Mouse (Mus musculus): Measurements from ENCODE around the gene Capn12. TPM values are rescaled to one million over a fixed set of nuclear protein-coding genes. Genes with fewer than 3 reads are reported as not detected.
A peak's percentile ranks its signal among the peaks of the same experiment; 100 is the strongest.

Capn12 gene
- total and polyA plus RNA-seq, 3 experiments, result 0.17 TPM; not detected in 2

GRCm38 (mm10) chr7:28931695-28932039 is 50.4 kb downstream of the Capn12 start:
- H3K4me2 ChIP-seq (ENCODE audit: insufficient read depth, low read depth, poor library complexity, severe bottlenecking), result no peak overlapping the region
- peaks cover 22% of the 10 kb centered on the region; the same call in 1 of the 2 replicates for H3K79me2 ChIP-seq (replicated peaks; ENCODE audit: control insufficient read depth, extremely low read depth, insufficient read depth, poor library complexity, severe bottlenecking)
- H3K36me3 ChIP-seq (replicated peaks in 1 of 2; ENCODE audit: control insufficient read depth in 1 of 2, insufficient read depth in 1 of 2, low read length in 1 of 2), result peaks cover 0 to 62% of the 10 kb centered on the region in 2 experiments
- dilution Hi-C loops (cut with MboI; ENCODE audit: extremely low pct_ligation_motif_present, extremely low pct_unique_long_range_greater_than_20kb, low sequenced_read_pairs) (no loop called here), in situ Hi-C loops (cut with MboI; ENCODE audit: low pct_ligation_motif_present, low pct_unique_long_range_greater_than_20kb, low sequenced_read_pairs) (no loop called here)
- no peaks in the 10 kb centered on the region for H3K9me3 ChIP-seq (replicated peaks; ENCODE audit: low read length)
- peaks cover 5 to 51% of the 10 kb centered on the region in 2 experiments for H3K4me1 ChIP-seq (ENCODE audit: control insufficient read depth in 1 of 2, insufficient read depth in 2 of 2)
- no peak overlapping the region for H3K4me3 ChIP-seq (replicated peaks in 1 of 3; ENCODE audit: low read depth in 2 of 3, low read length in 2 of 3, poor library complexity in 1 of 3)
- H3K27ac ChIP-seq (ENCODE audit: insufficient read depth, low read depth), result no peak overlapping the region
- no peak for DNase-seq (ENCODE audit: extremely low read depth)
- H3K27me3 ChIP-seq (replicated peaks), result no peaks in the 10 kb centered on the region
- H3K9ac ChIP-seq (ENCODE audit: insufficient read depth, low read depth), result no peak overlapping the region
- TF ChIP-seq USF2 (conservative IDR thresholded peaks at IDR 0.05; ENCODE audit: low read depth, low read length), result no peak
- TF ChIP-seq ETS1 (conservative IDR thresholded peaks at IDR 0.05; ENCODE audit: low read depth, low read length), result no peak
- no peak for TF ChIP-seq USF1 (IDR thresholded peaks at IDR 0.05; ENCODE audit: low read depth, low read length)
- TF ChIP-seq BHLHE40 (IDR thresholded peaks at IDR 0.05; ENCODE audit: low read depth, low read length), result no peak
- TF ChIP-seq KAT2A (IDR thresholded peaks at IDR 0.05; ENCODE audit: insufficient replicate concordance, low read length), result no peak

- H3K27ac ChIP-seq (ENCODE audit: insufficient read depth, low read depth), result no peak overlapping the region
- H3K9ac ChIP-seq (ENCODE audit: insufficient read depth, low read depth), result no peak overlapping the region
- TF ChIP-seq SIN3A (IDR thresholded peaks at IDR 0.05; ENCODE audit: low read length) (no peak), CTCF (conservative IDR thresholded peaks at IDR 0.05 in 1 of 2, IDR thresholded peaks at IDR 0.05 in 1 of 2; ENCODE audit: low read depth in 2 of 2, low read length in 2 of 2) (peak in 1 of 2 experiments; percentile 39; a peak in 2 of 4 replicates), MEF2A (IDR thresholded peaks at IDR 0.05; ENCODE audit: borderline replicate concordance, low read depth, low read length) (no peak), ETS1 (conservative IDR thresholded peaks at IDR 0.05; ENCODE audit: low read depth, low read length) (no peak), ZC3H11A (IDR thresholded peaks at IDR 0.05; ENCODE audit: low read depth, low read length) (no peak), POLR2A (IDR thresholded peaks at IDR 0.05; ENCODE audit: low read depth, low read length) (no peak), BHLHE40 (IDR thresholded peaks at IDR 0.05; ENCODE audit: low read depth, low read length) (no peak), ELF1 (IDR thresholded peaks at IDR 0.05; ENCODE audit: low read depth, low read length) (peak; percentile 43; the same call in 1 of the 2 replicates), MYC (IDR thresholded peaks at IDR 0.05; ENCODE audit: low read depth, low read length) (no peak)
- DNase-seq (ENCODE audit: extremely low read depth), result peak; percentile 57
- in situ Hi-C loops (cut with MboI; ENCODE audit: low pct_ligation_motif_present, low pct_unique_long_range_greater_than_20kb, low sequenced_read_pairs) (no loop called here), dilution Hi-C loops (cut with MboI; ENCODE audit: extremely low pct_ligation_motif_present, extremely low pct_unique_long_range_greater_than_20kb, low sequenced_read_pairs) (no loop called here)
- peaks cover 22% of the 10 kb centered on the region; the same call in 1 of the 2 replicates for H3K79me2 ChIP-seq (replicated peaks; ENCODE audit: control insufficient read depth, extremely low read depth, insufficient read depth, poor library complexity, severe bottlenecking)
- H3K4me3 ChIP-seq (replicated peaks in 1 of 3; ENCODE audit: low read depth in 2 of 3, low read length in 2 of 3, poor library complexity in 1 of 3), result no peak overlapping the region
- H3K4me1 ChIP-seq (ENCODE audit: control insufficient read depth in 1 of 2, insufficient read depth in 2 of 2), result peaks cover 5 to 58% of the 10 kb centered on the region in 2 experiments
- H3K27me3 ChIP-seq (replicated peaks), result no peaks in the 10 kb centered on the region
- no peak overlapping the region for H3K4me2 ChIP-seq (ENCODE audit: insufficient read depth, low read depth, poor library complexity, severe bottlenecking)
- no peaks in the 10 kb centered on the region for H3K9me3 ChIP-seq (replicated peaks; ENCODE audit: low read length)
- peaks cover 0 to 67% of the 10 kb centered on the region in 2 experiments for H3K36me3 ChIP-seq (replicated peaks in 1 of 2; ENCODE audit: control insufficient read depth in 1 of 2, insufficient read depth in 1 of 2, low read length in 1 of 2)
Measured at GRCm38 (mm10) chr7:28932421-28933041, 51.3 kb downstream of the Capn12 start.

GRCm38 (mm10) chr7:28933825-28934224 is 52.6 kb downstream of the Capn12 start:
- in situ Hi-C loops (cut with MboI; ENCODE audit: low pct_ligation_motif_present, low pct_unique_long_range_greater_than_20kb, low sequenced_read_pairs), result no loop called here
- H3K4me1 ChIP-seq (ENCODE audit: control insufficient read depth in 1 of 2, insufficient read depth in 2 of 2), result peaks cover 5 to 64% of the 10 kb centered on the region in 2 experiments

More at GRCm38 (mm10) chr7:28933825-28934224, 52.6 kb downstream of the Capn12 start:
- Histone ChIP-seq H3K9me3 (replicated peaks; ENCODE audit: low read length) (no peaks in the 10 kb centered on the region), H3K4me3 (replicated peaks in 1 of 3; ENCODE audit: low read depth in 2 of 3, low read length in 2 of 3, poor library complexity in 1 of 3) (no peak overlapping the region), H3K9ac (ENCODE audit: insufficient read depth, low read depth) (no peak overlapping the region), H3K4me2 (ENCODE audit: insufficient read depth, low read depth, poor library complexity, severe bottlenecking) (no peak overlapping the region), H3K27ac (ENCODE audit: insufficient read depth, low read depth) (no peak overlapping the region), H3K36me3 (replicated peaks in 1 of 2; ENCODE audit: control insufficient read depth in 1 of 2, insufficient read depth in 1 of 2, low read length in 1 of 2) (peaks cover 0 to 67% of the 10 kb centered on the region in 2 experiments), H3K79me2 (replicated peaks; ENCODE audit: control insufficient read depth, extremely low read depth, insufficient read depth, poor library complexity, severe bottlenecking) (peaks cover 23% of the 10 kb centered on the region; the same call in 1 of the 2 replicates), H3K27me3 (replicated peaks) (no peaks in the 10 kb centered on the region)
- dilution Hi-C loops (cut with MboI; ENCODE audit: extremely low pct_ligation_motif_present, extremely low pct_unique_long_range_greater_than_20kb, low sequenced_read_pairs), result no loop called here
- TF ChIP-seq USF2 (conservative IDR thresholded peaks at IDR 0.05; ENCODE audit: low read depth, low read length) (no peak), IRF4 (IDR thresholded peaks at IDR 0.05; ENCODE audit: low read depth, low read length) (no peak), BHLHE40 (IDR thresholded peaks at IDR 0.05; ENCODE audit: low read depth, low read length) (no peak), SMC3 (IDR thresholded peaks at IDR 0.05; ENCODE audit: low read depth, low read length) (no peak), POLR2AphosphoS2 (IDR thresholded peaks at IDR 0.05; ENCODE audit: low read depth, low read length) (no peak), NELFE (IDR thresholded peaks at IDR 0.05; ENCODE audit: low read depth, low read length) (no peak), E2F4 (IDR thresholded peaks at IDR 0.05; ENCODE audit: insufficient replicate concordance, low read depth, low read length) (no peak), JUND (conservative IDR thresholded peaks at IDR 0.05; ENCODE audit: low read depth, low read length) (no peak), ZC3H11A (IDR thresholded peaks at IDR 0.05; ENCODE audit: low read depth, low read length) (no peak), TBP (conservative IDR thresholded peaks at IDR 0.05; ENCODE audit: low read depth, low read length) (no peak), HCFC1 (IDR thresholded peaks at IDR 0.05; ENCODE audit: low read depth, low read length) (no peak), RCOR1 (conservative IDR thresholded peaks at IDR 0.05; ENCODE audit: low read depth, low read length) (no peak), SIN3A (IDR thresholded peaks at IDR 0.05; ENCODE audit: low read length) (no peak), PAX5 (IDR thresholded peaks at IDR 0.05; ENCODE audit: low read length) (no peak), MXI1 (IDR thresholded peaks at IDR 0.05; ENCODE audit: low read depth, low read length) (no peak)
- no peak for DNase-seq (ENCODE audit: extremely low read depth)
